Mouse (Mus musculus) G1E (cell line): ENCODE measurements around the gene B4galnt2. TPM values are rescaled to one million over a fixed set of nuclear protein-coding genes. Genes with fewer than 3 reads are reported as not detected.

Experiments
- ATAC-seq: 2 replicates; pipeline ENCODE4 v1.8.0; 2016; ENCODE audit warnings: mild to moderate bottlenecking; ENCODE audit not compliant: insufficient number of reproducible peaks, poor library complexity, low FRiP score, severe bottlenecking; ENCODE audit errors: extremely low read depth
- DNase-seq: peaks from one replicate; pipeline ENCODE4 v3.0.0; 2012; ENCODE audit warnings: low spot score
- H3K27me3 ChIP-seq: 2 replicates; pipeline ENCODE4 v1.6.1; 2012; ENCODE audit warnings: mild to moderate bottlenecking, low read length, inconsistent platforms; ENCODE audit not compliant: insufficient read depth
- H3K36me3 ChIP-seq: replicated peaks from 2 replicates; pipeline ENCODE3; 2012; ENCODE audit warnings: mild to moderate bottlenecking, inconsistent platforms
- H3K4me1 ChIP-seq: 2 replicates; pipeline ENCODE4 v1.6.1; 2012; ENCODE audit warnings: low read depth, low read length, inconsistent platforms, mixed read lengths; ENCODE audit not compliant: insufficient read depth
- H3K4me3 ChIP-seq: 2 replicates; pipeline ENCODE4 v1.5.1; 2012; ENCODE audit warnings: low read depth, mild to moderate bottlenecking, inconsistent platforms, low read length, moderate library complexity, mixed read lengths
- H3K9me3 ChIP-seq: replicated peaks from 2 replicates; pipeline ENCODE4 v1.6.1; 2012; ENCODE audit warnings: inconsistent platforms
- CTCF ChIP-seq: IDR thresholded peaks from 2 replicates; pipeline ENCODE4 v1.5.1; 2012; ENCODE audit warnings: low read depth, low read length, inconsistent platforms, mixed read lengths
- GATA1 ChIP-seq: IDR thresholded peaks from 2 replicates; pipeline ENCODE4 v1.6.1; 2012; ENCODE audit warnings: borderline replicate concordance, low read length, inconsistent platforms, mixed read lengths
- GATA2 ChIP-seq: IDR thresholded peaks from 2 replicates; pipeline ENCODE4 v1.6.1; 2012; ENCODE audit warnings: low read depth, low read length, inconsistent platforms, borderline replicate concordance
- POLR2AphosphoS5 ChIP-seq: IDR thresholded peaks from 2 replicates; pipeline ENCODE4 v1.6.1; 2012; ENCODE audit warnings: low read depth, low read length, inconsistent platforms; ENCODE audit not compliant: insufficient replicate concordance
- TAL1 ChIP-seq: conservative IDR thresholded peaks from 2 replicates; pipeline ENCODE4 v1.6.1; 2012; ENCODE audit warnings: low read depth, low read length, inconsistent platforms, mixed read lengths
- polyA plus RNA-seq: library from polyadenylated mRNA; stranded (reverse); fragments of >175 nt; gene quantifications from 2 replicates; pipeline ENCODE4 v1.2.3, GENCODE M21; 2012
- total RNA-seq, 2 experiments: library from RNA; stranded (forward) in 1 of 2; stranded (reverse) in 1 of 2; fragments of 200-1000 nt in 1 of 2; fragments of >200 nt in 1 of 2; fragmentation: Nextera tagmentation in 1 of 2; gene quantifications; 2 replicates each; pipeline ENCODE4 v1.2.3; 2014 to 2017

Gene B4galnt2
- total and polyA plus RNA-seq, 3 experiments = 0.05 TPM; not detected in 2

GRCm38 (mm10) chr11:95869918-95870470, 44.7 kb downstream of the B4galnt2 start:
- TF ChIP-seq POLR2AphosphoS5 (no peak), CTCF (no peak), GATA1 (no peak)
- peaks cover 36% of the 10 kb centered on the region for H3K4me1 ChIP-seq
- H3K36me3 ChIP-seq = peaks cover 51% of the 10 kb centered on the region
- no peaks in the 10 kb centered on the region for H3K9me3 ChIP-seq
- H3K27me3 ChIP-seq = no peaks in the 10 kb centered on the region; the same call in 1 of the 2 replicates
- no peak overlapping the region for H3K4me3 ChIP-seq
- ATAC-seq (no peak), DNase-seq (peak; percentile 33)

GRCm38 (mm10) chr11:95869442-95869841, 45.2 kb downstream of the B4galnt2 start:
- no peaks in the 10 kb centered on the region for H3K9me3 ChIP-seq
- H3K27me3 ChIP-seq = no peaks in the 10 kb centered on the region; the same call in 1 of the 2 replicates
- ATAC-seq (no peak), DNase-seq (no peak)
- peaks cover 36% of the 10 kb centered on the region for H3K4me1 ChIP-seq
- H3K4me3 ChIP-seq = no peak overlapping the region
- TF ChIP-seq TAL1 (no peak), GATA2 (no peak), GATA1 (no peak), POLR2AphosphoS5 (no peak), CTCF (no peak)
- H3K36me3 ChIP-seq = peaks cover 52% of the 10 kb centered on the region

- Histone ChIP-seq H3K27me3 (no peaks in the 10 kb centered on the region), H3K4me1 (peaks cover 57% of the 10 kb centered on the region), H3K4me3 (no peak overlapping the region; the same call in 1 of the 2 replicates), H3K9me3 (no peaks in the 10 kb centered on the region), H3K36me3 (peaks cover 62% of the 10 kb centered on the region)
- no peak for ATAC-seq
- TF ChIP-seq TAL1 = no peak
- TF ChIP-seq CTCF = no peak
- no peak for TF ChIP-seq POLR2AphosphoS5
- TF ChIP-seq GATA2 = no peak
- no peak for TF ChIP-seq GATA1
- DNase-seq = no peak
These were observed 53.3 kb downstream of the B4galnt2 start for GRCm38 (mm10) chr11:95861397-95861796.

- TF ChIP-seq GATA2 (no peak), TAL1 (peak; percentile 31)
- peaks cover 52% of the 10 kb centered on the region for H3K4me1 ChIP-seq
- no peaks in the 10 kb centered on the region for H3K9me3 ChIP-seq
- no peaks in the 10 kb centered on the region for H3K27me3 ChIP-seq
- H3K36me3 ChIP-seq = peaks cover 48% of the 10 kb centered on the region
- ATAC-seq (no peak), DNase-seq (peak; percentile 32)
- peak overlapping the region; percentile 81 for H3K4me3 ChIP-seq
These were observed 54.6 kb downstream of the B4galnt2 start for GRCm38 (mm10) chr11:95860071-95860490.

GRCm38 (mm10) chr11:95859468-95859855, 55.2 kb downstream of the B4galnt2 start:
- TF ChIP-seq TAL1 (no peak), CTCF (no peak), POLR2AphosphoS5 (no peak), GATA2 (no peak), GATA1 (no peak)
- Histone ChIP-seq H3K36me3 (peaks cover 46% of the 10 kb centered on the region), H3K4me3 (peak overlapping the region; percentile 81), H3K27me3 (no peaks in the 10 kb centered on the region), H3K4me1 (peaks cover 52% of the 10 kb centered on the region), H3K9me3 (peaks cover 4% of the 10 kb centered on the region)
- ATAC-seq = no peak
- DNase-seq = peak; percentile 61

- DNase-seq (peak; percentile 94), ATAC-seq (peak; percentile 97)
- no peak for TF ChIP-seq TAL1
- no peak for TF ChIP-seq GATA1
- TF ChIP-seq CTCF = no peak
- no peak for TF ChIP-seq POLR2AphosphoS5
- no peak for TF ChIP-seq GATA2
- Histone ChIP-seq H3K4me3 (peak overlapping the region; percentile 81), H3K36me3 (peaks cover 40% of the 10 kb centered on the region), H3K27me3 (no peaks in the 10 kb centered on the region), H3K4me1 (peaks cover 57% of the 10 kb centered on the region), H3K9me3 (peaks cover 4% of the 10 kb centered on the region)
These were observed 55.9 kb downstream of the B4galnt2 start for GRCm38 (mm10) chr11:95858528-95859467.
